Mouse (Mus musculus) megakaryocyte, embryonic 14.5 days (primary cell): ENCODE results near the gene Hmga1.

Experiments used
- FLI1 ChIP-seq: IDR thresholded peaks from 2 replicates; pipeline ENCODE4 v1.6.1; 2012; ENCODE audit warnings: low read length, inconsistent platforms, mixed read lengths
- GATA1 ChIP-seq: IDR thresholded peaks from 3 replicates; pipeline ENCODE4 v1.6.1; 2012; ENCODE audit warnings: mixed read lengths, low read length, inconsistent platforms, borderline replicate concordance

DNA sequence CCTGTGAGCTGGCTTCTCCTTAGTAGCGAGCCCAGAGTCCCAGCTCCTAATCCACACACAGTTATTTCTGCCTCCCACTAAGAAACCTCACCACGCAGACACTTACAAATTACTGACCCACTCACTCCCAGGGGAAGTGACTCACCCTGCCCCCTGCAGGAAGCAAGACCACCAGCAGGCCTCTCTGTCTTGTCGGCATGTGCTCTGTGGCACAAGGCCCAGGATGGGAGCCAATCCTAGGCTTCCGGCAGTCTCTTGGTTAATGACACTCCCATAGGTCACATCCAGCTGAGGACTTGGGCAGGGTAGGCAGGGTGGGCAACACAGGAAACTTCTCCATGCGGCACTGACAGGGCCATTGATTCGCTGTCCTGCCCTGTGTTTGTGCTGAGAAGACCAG, 21.2 kb downstream of the Hmga1 start:
- no peak for TF ChIP-seq GATA1
- no peak for TF ChIP-seq FLI1
